Mouse (Mus musculus) NIH3T3 (cell line): ENCODE results near the gene Hk1.
A peak's percentile ranks its signal among the peaks of the same experiment; 100 is the strongest.

ENCODE experiments used
- DNase-seq: peaks from one replicate; pipeline ENCODE4 v3.0.0-alpha.2; 2012; ENCODE audit warnings: low read depth

The Hk1 gene

DNA sequence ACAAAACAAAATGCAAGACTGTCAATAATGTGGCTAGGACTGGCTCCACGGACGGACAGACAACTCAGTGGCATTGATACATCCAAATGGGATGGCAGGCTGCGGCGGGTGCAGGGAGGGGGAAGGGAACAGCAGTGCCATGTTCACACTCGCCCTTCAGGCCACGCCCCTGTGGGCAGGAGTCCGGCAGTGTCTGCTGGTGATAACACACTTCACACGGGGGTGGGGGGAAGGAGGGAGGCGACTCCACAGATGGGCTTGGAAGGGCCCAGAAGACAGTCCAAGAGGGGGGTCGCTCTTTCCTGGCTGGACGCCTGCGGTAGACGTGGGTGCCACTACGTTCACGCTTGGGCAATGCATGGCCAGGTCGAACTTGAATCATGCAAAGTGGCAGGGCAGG lies 110.4 kb downstream of the Hk1 start:
- DNase-seq: no peak

DNA sequence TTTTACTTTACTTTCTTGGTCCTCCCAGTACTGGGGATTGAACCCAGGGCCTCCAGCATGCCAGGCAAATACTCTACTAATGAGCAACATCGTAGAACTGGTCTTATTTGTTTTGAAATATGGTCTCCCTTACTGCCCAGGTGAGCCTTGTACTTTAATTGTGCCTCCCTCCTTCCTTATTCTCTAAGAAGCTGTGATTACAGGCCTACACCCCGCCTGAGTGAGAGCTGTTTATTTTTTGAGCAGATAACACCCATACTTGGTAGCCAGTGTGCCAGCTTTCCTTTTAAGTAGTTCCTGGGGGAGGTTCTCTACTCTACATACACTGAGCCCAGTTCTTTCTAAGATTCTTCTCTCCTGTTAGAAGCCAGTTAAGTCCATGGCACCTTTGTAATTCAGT lies 115.4 kb downstream of the Hk1 start:
- DNase-seq: no peak

DNA sequence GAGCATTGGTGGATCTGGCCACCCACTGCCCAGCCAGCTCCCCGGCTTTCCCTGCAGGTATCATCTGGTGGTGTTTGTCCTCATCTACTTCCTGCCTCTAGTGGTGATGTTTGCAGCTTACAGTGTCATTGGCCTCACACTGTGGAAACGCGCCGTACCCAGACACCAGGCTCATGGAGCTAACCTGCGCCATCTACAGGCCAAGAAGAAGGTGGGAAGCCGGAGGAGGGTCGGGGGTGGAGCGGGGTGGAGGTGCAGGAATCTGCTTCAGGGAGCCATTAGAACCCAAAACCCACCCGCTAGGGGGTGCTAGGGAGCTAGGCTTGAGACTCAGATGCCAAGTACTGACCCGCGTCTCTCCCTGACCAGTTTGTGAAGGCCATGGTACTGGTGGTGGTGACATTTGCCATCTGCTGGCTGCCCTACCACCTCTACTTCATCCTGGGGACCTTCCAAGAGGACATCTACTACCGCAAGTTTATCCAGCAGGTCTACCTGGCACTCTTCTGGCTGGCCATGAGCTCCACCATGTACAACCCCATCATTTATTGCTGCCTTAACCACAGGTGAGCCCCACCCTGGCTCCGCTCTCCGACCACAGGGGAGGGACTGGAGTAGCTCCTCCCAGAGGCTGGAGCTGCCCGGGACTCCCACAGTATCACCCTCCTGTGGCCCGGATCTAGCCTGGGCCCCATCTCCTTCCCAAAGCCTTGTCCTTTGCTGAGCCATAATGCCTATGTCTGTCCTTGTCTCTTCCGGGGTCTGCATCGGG lies 118.4 kb downstream of the Hk1 start:
- peak; percentile 84 for DNase-seq

GRCm38 (mm10) chr10:62258298-62258697 lies 121.4 kb downstream of the Hk1 start:
- DNase-seq: no peak

DNA sequence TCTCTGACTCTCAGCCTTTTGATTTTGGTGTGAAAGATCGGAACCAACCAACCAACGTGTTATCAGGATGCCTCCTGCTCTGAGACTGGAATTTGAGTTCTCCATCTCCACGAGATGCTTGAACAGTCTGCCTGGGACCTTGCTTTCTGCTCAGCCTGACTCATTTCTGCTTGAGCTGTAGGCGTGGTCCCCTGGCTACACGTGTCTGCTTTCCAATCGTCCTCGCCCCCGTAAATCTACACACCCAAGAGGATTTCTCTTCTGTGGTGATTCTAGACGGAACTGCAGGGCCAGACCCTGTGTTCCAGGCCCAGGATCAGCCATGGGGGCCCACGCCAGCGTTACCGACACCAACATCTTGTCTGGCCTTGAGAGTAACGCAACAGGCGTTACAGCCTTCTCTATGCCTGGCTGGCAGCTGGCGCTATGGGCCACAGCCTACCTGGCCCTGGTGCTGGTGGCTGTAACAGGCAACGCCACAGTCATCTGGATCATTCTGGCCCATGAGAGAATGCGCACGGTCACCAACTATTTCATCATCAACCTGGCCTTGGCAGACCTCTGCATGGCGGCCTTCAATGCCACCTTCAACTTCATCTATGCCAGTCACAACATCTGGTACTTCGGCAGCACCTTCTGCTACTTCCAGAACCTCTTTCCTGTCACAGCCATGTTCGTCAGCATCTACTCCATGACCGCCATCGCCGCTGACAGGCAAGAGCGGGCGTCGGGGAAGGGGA lies 127.0 kb downstream of the Hk1 start:
- no peak for DNase-seq

DNA sequence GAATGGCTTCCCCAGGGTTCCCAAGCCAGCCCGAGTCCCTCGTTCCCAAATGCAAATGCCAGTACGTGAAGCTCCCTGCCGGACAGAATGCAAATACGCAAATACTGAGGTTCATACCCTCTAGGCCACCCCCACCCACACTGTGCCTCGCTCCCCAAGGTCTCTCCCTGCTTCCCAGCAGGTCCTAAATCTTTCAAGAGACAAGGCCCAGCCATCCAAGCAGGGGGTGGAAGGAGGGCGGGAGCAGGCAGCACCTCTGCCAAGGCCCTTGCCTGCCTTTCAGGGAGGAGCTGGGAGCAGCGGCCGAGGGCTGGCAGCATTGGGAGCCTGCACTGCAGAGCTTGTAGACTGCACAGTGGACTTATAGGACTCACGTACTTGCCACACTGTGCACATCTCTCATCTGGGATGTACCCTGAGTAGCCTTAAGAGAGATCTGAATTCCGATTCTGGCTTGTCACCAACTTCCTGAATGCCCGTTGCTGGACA lies 127.7 kb downstream of the Hk1 start, which contains the start of gene Tacr2:
Gene Tacr2, plus strand, starts transcription at position 439 of the 489 bp plus-strand sequence.
- peak; percentile 24 for DNase-seq

GRCm38 (mm10) chr10:62247815-62248214 lies 131.9 kb downstream of the Hk1 start:
- DNase-seq: peak; percentile 29

DNA sequence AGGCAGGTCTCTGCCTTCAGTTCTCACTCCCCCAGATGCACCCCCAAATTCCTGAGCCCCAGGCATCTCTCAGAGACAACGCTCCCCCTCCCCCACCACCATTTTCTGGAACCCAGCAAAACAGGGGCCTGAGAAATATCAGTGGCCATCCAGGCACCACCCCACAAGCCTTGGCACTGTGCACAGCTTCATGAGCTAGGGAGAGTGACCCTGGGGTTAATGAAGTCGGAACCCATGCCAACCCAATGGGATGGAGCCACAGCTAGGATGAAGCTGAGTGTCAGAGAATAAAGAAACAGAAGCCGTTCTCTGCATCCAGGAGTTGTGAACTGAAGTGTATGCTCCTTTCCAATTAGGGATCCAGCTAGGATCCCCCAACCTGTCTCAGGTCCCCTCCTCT lies 132.6 kb downstream of the Hk1 start:
- no peak for DNase-seq

GRCm38 (mm10) chr10:62244067-62244466 lies 135.6 kb downstream of the Hk1 start:
- peak; percentile 60 for DNase-seq

DNA sequence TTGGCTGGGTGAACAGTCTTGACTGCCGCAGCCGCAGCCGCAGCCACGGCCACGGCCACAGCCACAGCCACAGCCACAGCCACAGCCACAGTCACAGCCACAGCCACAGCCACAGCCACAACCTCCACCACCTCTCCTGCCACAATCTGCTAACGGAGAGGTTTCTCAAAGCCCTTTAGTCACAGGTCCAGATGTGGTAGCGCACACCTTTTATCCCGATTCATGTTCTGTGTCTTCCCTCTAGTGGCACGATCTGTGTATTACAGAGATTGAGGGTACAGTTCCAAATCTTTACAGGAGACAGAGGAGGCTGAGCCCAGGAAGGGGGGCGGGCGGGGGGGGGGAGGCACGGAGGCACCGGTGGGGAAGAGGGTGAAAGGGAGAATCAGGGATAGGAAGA lies 136.8 kb downstream of the Hk1 start:
- peak; percentile 48 for DNase-seq

GRCm38 (mm10) chr10:62242358-62242757 lies 137.3 kb downstream of the Hk1 start:
- no peak for DNase-seq

GRCm38 (mm10) chr10:62239270-62239669 lies 140.4 kb downstream of the Hk1 start:
- DNase-seq: no peak

GRCm38 (mm10) chr10:62238688-62239087 lies 141.0 kb downstream of the Hk1 start:
- DNase-seq: no peak

GRCm38 (mm10) chr10:62237205-62237604 lies 142.5 kb downstream of the Hk1 start:
- no peak for DNase-seq

GRCm38 (mm10) chr10:62236165-62236564 lies 143.5 kb downstream of the Hk1 start:
- DNase-seq: peak; percentile 34

DNA sequence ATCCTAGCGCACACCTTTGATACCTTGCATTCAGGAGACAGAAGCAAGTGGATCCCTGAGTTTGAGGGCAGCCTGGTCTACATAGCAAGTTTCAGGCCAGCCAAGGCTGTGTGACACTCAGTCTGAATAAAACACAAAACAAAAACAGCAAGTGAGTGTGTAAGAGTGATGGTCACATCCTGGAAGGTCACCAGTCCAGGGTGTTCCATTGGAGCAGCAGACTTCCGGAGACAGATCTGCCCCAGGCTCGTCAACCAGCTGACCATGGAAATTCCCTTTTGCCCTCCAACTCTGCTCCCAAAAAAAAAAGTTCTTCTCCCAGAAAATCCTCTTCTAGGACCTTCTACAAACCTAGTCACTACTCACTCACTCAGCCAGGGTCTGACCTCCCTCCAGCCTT lies 147.9 kb downstream of the Hk1 start:
- no peak for DNase-seq

- no peak for DNase-seq
Measured at GRCm38 (mm10) chr10:62231395-62231732, 148.3 kb downstream of the Hk1 start.

DNA sequence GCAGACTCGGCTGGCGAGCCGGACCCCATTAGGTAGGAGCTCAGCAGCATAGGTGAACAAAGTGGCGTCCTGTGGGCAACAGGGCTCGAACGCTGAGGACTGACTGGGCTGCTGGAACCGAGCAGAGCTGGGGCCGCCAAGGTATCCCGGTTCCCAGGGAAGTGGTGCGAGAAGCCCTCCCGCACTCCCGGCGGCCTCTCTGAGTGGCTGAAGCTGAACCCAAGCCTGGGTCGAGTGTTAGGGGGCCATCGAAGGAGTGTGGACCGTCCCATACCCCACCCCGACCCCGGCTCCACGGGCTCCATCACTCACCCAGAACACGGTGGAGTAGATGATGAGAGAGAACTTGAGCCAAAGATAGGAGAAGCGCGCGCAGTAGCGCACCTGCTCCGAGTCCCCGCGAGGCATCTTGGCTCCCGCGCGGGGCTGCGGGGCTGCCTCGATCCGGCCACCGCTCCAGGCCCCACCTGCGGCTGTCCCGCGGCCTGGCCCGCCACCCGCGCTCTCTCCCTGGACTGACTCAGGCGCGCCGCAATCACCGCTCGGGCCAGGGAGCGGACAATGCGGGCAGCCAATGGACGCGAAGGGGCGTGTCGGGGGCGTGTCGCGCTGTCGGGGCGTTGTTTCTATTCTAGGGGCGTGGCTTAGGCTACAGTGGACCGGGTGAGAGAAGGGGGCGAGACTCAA lies 148.9 kb downstream of the Hk1 start, which contains the start of gene Tspan15:
Gene Tspan15, minus strand, starts transcription at position 544 of the 687 bp plus-strand sequence.
- DNase-seq: peak; percentile 36

DNA sequence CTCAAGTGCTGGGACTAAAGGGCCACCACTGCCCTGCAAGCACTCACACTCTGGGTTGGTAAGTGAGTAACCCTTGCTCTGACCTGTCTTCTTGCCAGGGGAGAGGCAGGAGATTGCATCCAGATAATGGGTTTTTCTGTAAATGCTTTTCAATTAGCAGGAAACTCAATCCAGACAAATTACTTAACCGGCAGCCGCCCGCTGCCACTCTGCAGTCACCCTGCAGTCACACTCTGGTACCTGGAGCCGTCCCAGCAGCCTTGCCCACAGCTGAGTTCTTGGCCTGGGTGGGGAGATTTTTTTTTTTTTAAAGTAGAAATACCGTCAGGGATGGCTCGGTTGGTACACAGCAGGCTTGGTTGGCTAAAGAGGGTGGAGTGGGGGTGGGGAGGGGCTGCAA lies 151.6 kb downstream of the Hk1 start:
- no peak for DNase-seq

DNA sequence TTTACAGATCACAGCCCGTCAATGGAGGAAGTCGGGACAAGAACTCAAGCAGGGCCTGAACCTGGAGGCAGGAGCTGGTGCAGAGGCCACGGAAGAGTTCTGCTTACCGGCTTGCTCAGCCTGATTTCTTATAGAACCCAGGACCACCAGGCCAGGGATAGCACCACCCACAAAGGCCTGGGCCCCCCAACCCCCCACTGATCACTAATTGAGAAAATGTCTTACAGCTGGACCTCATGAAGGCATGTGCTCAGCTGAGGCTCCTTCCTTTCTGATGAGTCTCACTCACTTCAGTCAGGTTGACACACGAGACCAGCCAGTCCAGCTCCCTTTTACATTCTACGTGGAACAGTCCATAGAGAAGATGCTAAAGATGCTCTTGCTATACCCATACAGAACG lies 153.9 kb downstream of the Hk1 start:
- no peak for DNase-seq

DNA sequence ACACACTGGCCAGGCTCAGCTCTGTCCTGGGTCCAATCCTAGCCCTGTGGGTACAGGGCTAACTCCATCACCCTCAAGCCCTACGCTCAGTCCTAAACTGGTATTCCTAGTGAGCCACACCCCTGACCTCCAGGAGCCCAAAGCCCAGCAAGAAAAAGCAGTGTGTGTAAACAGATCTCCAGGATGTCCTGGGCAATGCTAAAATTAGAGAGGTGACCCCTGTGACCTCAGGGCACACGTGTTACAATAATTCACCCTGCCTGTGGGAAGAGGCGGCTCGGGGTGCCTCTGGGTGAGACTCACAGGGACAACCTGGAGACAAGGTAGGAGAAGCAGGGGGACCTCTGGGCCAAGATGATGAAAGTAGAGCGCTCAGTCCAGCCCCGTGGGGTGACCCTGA lies 155.5 kb downstream of the Hk1 start:
- no peak for DNase-seq

DNA sequence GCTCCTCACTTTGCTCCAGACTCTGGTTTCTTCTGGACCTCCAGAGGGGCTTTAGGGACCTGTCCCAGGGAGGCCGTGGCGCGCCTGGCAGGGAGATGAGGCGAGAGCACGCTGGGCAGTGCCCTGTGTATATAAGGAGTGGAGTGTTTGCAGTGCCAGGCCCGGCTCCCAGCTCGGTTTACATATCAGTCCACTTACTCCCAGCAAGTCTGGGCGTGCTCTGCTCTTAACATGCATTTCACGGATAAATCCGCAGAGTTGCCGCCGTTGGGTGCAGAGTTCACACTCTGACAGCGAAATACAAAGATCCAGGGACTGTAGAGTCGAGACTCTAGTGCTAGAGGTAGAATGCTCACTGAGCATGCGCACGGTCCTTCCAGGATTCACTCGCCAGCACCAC lies 156.9 kb downstream of the Hk1 start:
- DNase-seq: no peak

GRCm38 (mm10) chr10:62221647-62222046 lies 158.1 kb downstream of the Hk1 start:
- DNase-seq: no peak
